In the genomic region with DNA sequence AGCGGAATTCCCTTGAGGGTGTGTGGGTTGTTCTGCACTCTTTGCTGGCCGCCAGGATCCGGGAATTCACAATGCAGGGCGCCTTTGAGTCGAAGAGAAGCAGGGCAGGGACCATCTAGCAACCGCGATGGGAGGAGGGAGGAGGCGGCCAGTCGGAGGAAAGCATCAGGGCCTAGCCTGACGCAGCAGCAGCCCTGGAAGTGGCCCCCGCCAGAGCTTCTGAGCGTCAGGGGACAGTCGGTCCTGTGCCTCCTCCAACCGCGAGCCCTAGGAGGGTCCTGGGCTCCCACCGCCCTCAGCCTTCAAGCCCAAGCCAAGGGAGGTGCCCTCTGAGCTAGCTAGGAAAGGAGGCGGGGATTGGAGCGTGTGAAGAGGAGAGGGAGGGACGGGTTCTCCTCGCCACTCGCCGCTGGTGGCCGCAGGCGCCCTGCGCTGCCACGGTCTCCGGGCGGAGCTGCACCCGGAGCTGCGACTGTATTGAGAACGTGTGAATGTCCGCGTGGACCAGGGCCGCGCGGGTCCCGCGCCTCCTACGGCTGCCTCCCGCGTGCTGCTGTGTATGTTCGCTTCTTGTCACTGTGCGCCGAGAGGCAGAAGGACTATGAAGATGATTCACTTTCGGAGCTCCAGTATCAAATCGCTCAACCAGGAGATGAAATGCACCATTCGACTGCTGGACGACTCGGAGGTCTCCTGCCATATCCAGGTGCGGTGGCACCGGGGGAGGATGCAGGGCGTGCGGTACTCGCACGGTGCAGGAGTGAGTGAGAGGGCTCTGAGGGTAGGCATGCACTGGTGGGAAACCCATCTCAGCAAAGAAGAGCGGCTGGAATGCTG, we compare ENCODE assay signal across 10 mouse cellular contexts. TPM values are rescaled to one million over a fixed set of nuclear protein-coding genes. Genes with fewer than 3 reads are reported as not detected.
DNase-seq lines count a peak whose midpoint lies in the region; ATAC-seq and TF ChIP-seq lines count a peak whose summit lies in the region.
"Had no signal": no experiment of that assay in that cellular context is flagged by ENCODE, and none has a peak within 500 bp of the region (broad histone marks: within the 10 kb centered on the region; RNA-seq: fewer than 3 reads in every experiment).

A gene (plus strand): TSS at position 232 of the 837 bp plus-strand sequence.

- peak within 1 kb of the TSS; percentile 87 for H3K4me2 ChIP-seq in intestine, postnatal 0 days (replicated peaks; ENCODE audit: low read depth)
- peak within 1 kb of the TSS; percentile 91 for H3K4me2 ChIP-seq in limb, embryonic 12.5 days
- peak within 1 kb of the TSS; percentile 72 for H3K4me2 ChIP-seq in neural tube, embryonic 15.5 days

- intact Hi-C loops in gastrocnemius, postnatal 36 days (cut with DNase I): no loop called here

- no peak within 1 kb of the TSS for H3K27ac ChIP-seq in intestine, postnatal 0 days (ENCODE audit: low read depth, low read length)
- H3K27ac ChIP-seq in limb, embryonic 12.5 days: no peak within 1 kb of the TSS
- H3K27ac ChIP-seq in neural tube, embryonic 15.5 days (replicated peaks): peak within 1 kb of the TSS; percentile 96

- peak within 1 kb of the TSS; percentile 64 for H3K4me3 ChIP-seq in megakaryocyte, embryonic 14.5 days (replicated peaks)
- peak within 1 kb of the TSS; percentile 44 for H3K4me3 ChIP-seq in intestine, postnatal 0 days (ENCODE audit: low read depth, low read length)
- peak within 1 kb of the TSS; percentile 58 for H3K4me3 ChIP-seq in limb, embryonic 12.5 days (replicated peaks)
- peak within 1 kb of the TSS; percentile 69 for H3K4me3 ChIP-seq in neural tube, embryonic 15.5 days (replicated peaks)
- H3K4me3 ChIP-seq: myocyte had no signal

- peak; percentile 12; the same call in 1 of the 2 replicates for TF ChIP-seq CTCF in intestine, postnatal 0 days (IDR thresholded peaks at IDR 0.05; ENCODE audit: low read depth)

- no peaks in the 10 kb centered on the region for H3K36me3 ChIP-seq in megakaryocyte, embryonic 14.5 days (replicated peaks; ENCODE audit: low read length)
- no peaks in the 10 kb centered on the region for H3K36me3 ChIP-seq in intestine, postnatal 0 days (ENCODE audit: control insufficient read depth, insufficient read depth)
- H3K36me3 ChIP-seq in limb, embryonic 12.5 days: no peaks in the 10 kb centered on the region
- no peaks in the 10 kb centered on the region for H3K36me3 ChIP-seq in neural tube, embryonic 15.5 days

- WGBS in intestine, postnatal 0 days: 1% methylated on average over 55 of the region's 56 CpGs
- WGBS in limb, embryonic 12.5 days: under 1% methylated on average over 56 of the region's 56 CpGs
- WGBS in neural tube, embryonic 15.5 days: under 1% methylated on average over 55 of the region's 56 CpGs

- H3K9ac ChIP-seq in intestine, postnatal 0 days (ENCODE audit: low read depth, low read length): no peak within 1 kb of the TSS
- peak within 1 kb of the TSS; percentile 66 for H3K9ac ChIP-seq in limb, embryonic 12.5 days (replicated peaks)
- H3K9ac ChIP-seq in neural tube, embryonic 15.5 days (replicated peaks): peak within 1 kb of the TSS; percentile 84

- ATAC-seq in megakaryocyte, adult 5-6 weeks (ENCODE audit: poor library complexity, severe bottlenecking): no peak
- ATAC-seq in intestine, postnatal 0 days: peak; percentile 57; the same call in 1 of the 2 replicates
- ATAC-seq in limb, embryonic 12.5 days (ENCODE audit: insufficient number of reproducible peaks, insufficient read depth, low FRiP score, low TSS enrichment, low read depth): peak; percentile 94
- ATAC-seq in neural tube, embryonic 15.5 days (ENCODE audit: low FRiP score): peak; percentile 93
- no peak for ATAC-seq in megakaryocyte-erythroid progenitor cell, adult 5-6 weeks (replicated peaks; ENCODE audit: low FRiP score, low TSS enrichment, poor library complexity, severe bottlenecking)

- DNase-seq in embryo, embryonic 11 days: peak; percentile 84
- DNase-seq in gastrocnemius, postnatal 36 days: peak; percentile 4 to 17

- H3K4me1 ChIP-seq in megakaryocyte, embryonic 14.5 days: peaks cover 9% of the 10 kb centered on the region
- no peaks in the 10 kb centered on the region; the same call in 1 of the 2 replicates for H3K4me1 ChIP-seq in intestine, postnatal 0 days (replicated peaks; ENCODE audit: control insufficient read depth, insufficient read depth, low read length)
- peaks cover 5% of the 10 kb centered on the region for H3K4me1 ChIP-seq in limb, embryonic 12.5 days (replicated peaks)
- peaks cover 16% of the 10 kb centered on the region for H3K4me1 ChIP-seq in neural tube, embryonic 15.5 days

- H3K27me3 ChIP-seq in megakaryocyte, embryonic 14.5 days (replicated peaks): peaks cover 16% of the 10 kb centered on the region
- H3K27me3 ChIP-seq in intestine, postnatal 0 days (replicated peaks; ENCODE audit: control insufficient read depth, insufficient read depth, low read length): 0 out of 2 replicates have a peak, but pooled peaks cover 6% of the 10 kb centered on the region
- peaks cover 17% of the 10 kb centered on the region for H3K27me3 ChIP-seq in limb, embryonic 12.5 days
- no peaks in the 10 kb centered on the region for H3K27me3 ChIP-seq in neural tube, embryonic 15.5 days (replicated peaks)

- H3K9me3 ChIP-seq in megakaryocyte, embryonic 14.5 days: peaks cover 16% of the 10 kb centered on the region
- H3K9me3 ChIP-seq in intestine, postnatal 0 days (ENCODE audit: control insufficient read depth): no peaks in the 10 kb centered on the region
- no peaks in the 10 kb centered on the region for H3K9me3 ChIP-seq in limb, embryonic 12.5 days
- H3K9me3 ChIP-seq in neural tube, embryonic 15.5 days (replicated peaks): no peaks in the 10 kb centered on the region

RNA-seq across cellular contexts. Expression of the gene that starts here (rescaled TPM):
- polyA plus RNA-seq in megakaryocyte, embryonic 14.5 days (2012; ENCODE audit: insufficient read depth, low replicate concordance): not detected in 2 replicates
- not detected in 2 replicates for total RNA-seq in megakaryocyte, adult 5-6 weeks (2015)
- not detected in 2 replicates for total RNA-seq in megakaryocyte, adult 5-6 weeks (2017)
- under 1 TPM; 0.22 to 0.31 TPM for total RNA-seq in gastrocnemius, postnatal 36 days (2021)
- 0.53 and 0.54 TPM in 2 replicates for polyA plus RNA-seq in intestine, postnatal 0 days (2015; fragmentation: Nextera tagmentation; extraction: Ambion mirVana)
- polyA plus RNA-seq in limb, embryonic 12.5 days (2016; fragmentation: Nextera tagmentation; extraction: Ambion mirVana): 3.0 and 3.1 TPM in 2 replicates
- polyA plus RNA-seq in neural tube, embryonic 15.5 days (2015; fragmentation: Nextera tagmentation; extraction: Ambion mirVana): 34.9 and 43.4 TPM in 2 replicates
- not detected in 2 replicates for total RNA-seq in megakaryocyte-erythroid progenitor cell, adult 5-6 weeks (2014; fragmentation: Nextera tagmentation)
- not detected in 2 replicates for total RNA-seq in megakaryocyte-erythroid progenitor cell, adult 5-6 weeks (2017)
- total RNA-seq: MEL had no signal
- polyA plus RNA-seq: myocyte had no signal

Comparison
In these comparisons a context has a peak if more than half of its experiments do, and no peak if none do; other contexts are left out.
1. Peak in DNase-seq in gastrocnemius, postnatal 36 days; RNA of the gene not detected or under 1 TPM.
2. Peak in ATAC-seq, H3K4me3 ChIP-seq and H3K4me2 ChIP-seq in intestine, postnatal 0 days; RNA of the gene not detected or under 1 TPM.
3. ATAC-seq: peak in limb, embryonic 12.5 days (single experiment) and neural tube, embryonic 15.5 days (single experiment); none in megakaryocyte, adult 5-6 weeks (single experiment) and megakaryocyte-erythroid progenitor cell, adult 5-6 weeks (single experiment).
4. Peak in every context shown above with its lines, with median percentiles within 50 percentile points of each other: H3K4me3 ChIP-seq and H3K4me2 ChIP-seq.